9 mouse cellular contexts compared by ENCODE assay signal in the genomic region with DNA sequence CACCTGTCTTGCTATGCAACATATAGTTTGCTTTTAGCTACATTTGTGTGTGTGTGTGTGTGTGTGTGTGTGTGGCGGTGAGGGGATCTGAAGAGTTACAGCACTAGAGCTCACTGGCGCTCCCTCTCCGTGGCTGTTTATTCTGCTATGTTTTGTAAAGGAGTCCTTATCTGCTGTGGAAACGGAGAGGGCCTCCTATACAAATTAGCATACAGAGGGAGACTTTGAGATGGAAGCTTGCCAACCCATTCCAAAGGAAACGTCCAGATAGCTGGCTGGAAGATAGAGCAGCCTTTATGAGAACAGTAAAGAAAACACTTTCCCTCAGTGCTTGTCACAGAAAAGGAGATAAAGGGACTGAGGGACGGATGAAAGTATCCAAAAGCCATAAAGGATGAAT.
A peak's percentile ranks its signal among the peaks of the same experiment; 100 is the strongest.
DNase-seq lines count a peak whose midpoint lies in the region; ATAC-seq lines count a peak whose summit lies in the region.
"Had no signal": no experiment of that assay in that cellular context is flagged by ENCODE, and none has a peak within 500 bp of the region (broad histone marks: within the 10 kb centered on the region; RNA-seq: fewer than 3 reads in every experiment).

No protein-coding gene starts in this region.

- 9% methylated on average over 6 of the region's 6 CpGs for WGBS in heart, embryonic 15.5 days
- 54% methylated on average over 6 of the region's 6 CpGs for WGBS in neural tube, embryonic 11.5 days

- H3K4me3 ChIP-seq in heart, embryonic 15.5 days, result no peak overlapping the region
- H3K4me3 ChIP-seq in neural tube, embryonic 11.5 days (ENCODE audit: low read depth, low read length), result no peak overlapping the region
- H3K4me3 ChIP-seq: liver, embryonic 13.5 days had no signal

- no peak overlapping the region for H3K9ac ChIP-seq in heart, embryonic 15.5 days
- no peak overlapping the region for H3K9ac ChIP-seq in neural tube, embryonic 11.5 days (ENCODE audit: low read length)
- H3K9ac ChIP-seq: liver, embryonic 13.5 days had no signal

- ATAC-seq in heart, embryonic 15.5 days (replicated peaks; ENCODE audit: insufficient number of reproducible peaks, insufficient read depth, low FRiP score, low read depth), result peak; percentile 74
- peak; percentile 31; the same call in 1 of the 2 replicates for ATAC-seq in neural tube, embryonic 11.5 days (ENCODE audit: insufficient read depth, low FRiP score, low TSS enrichment)

- peak overlapping the region; percentile 12; the same call in 1 of the 2 replicates for H3K4me2 ChIP-seq in heart, embryonic 15.5 days
- no peak overlapping the region for H3K4me2 ChIP-seq in neural tube, embryonic 11.5 days (ENCODE audit: low read depth)
- H3K4me2 ChIP-seq: liver, embryonic 13.5 days had no signal

- no peaks in the 10 kb centered on the region for H3K9me3 ChIP-seq in heart, embryonic 15.5 days (replicated peaks)
- H3K9me3 ChIP-seq in neural tube, embryonic 11.5 days (ENCODE audit: control insufficient read depth, low read length), result no peaks in the 10 kb centered on the region
- H3K9me3 ChIP-seq: liver, embryonic 13.5 days had no signal

- H3K4me1 ChIP-seq in heart, embryonic 15.5 days (replicated peaks), result peaks cover 48% of the 10 kb centered on the region
- no peaks in the 10 kb centered on the region; the same call in 1 of the 2 replicates for H3K4me1 ChIP-seq in neural tube, embryonic 11.5 days (ENCODE audit: control insufficient read depth, insufficient read depth, low read length)
- H3K4me1 ChIP-seq: liver, embryonic 13.5 days had no signal

- no peaks in the 10 kb centered on the region for H3K36me3 ChIP-seq in heart, embryonic 15.5 days
- H3K36me3 ChIP-seq in neural tube, embryonic 11.5 days (ENCODE audit: control insufficient read depth, insufficient read depth, low read length), result no peaks in the 10 kb centered on the region
- H3K36me3 ChIP-seq: liver, embryonic 13.5 days had no signal

- no peaks in the 10 kb centered on the region for H3K27me3 ChIP-seq in heart, embryonic 15.5 days
- no peaks in the 10 kb centered on the region for H3K27me3 ChIP-seq in neural tube, embryonic 11.5 days (ENCODE audit: control insufficient read depth, insufficient read depth, low read length)
- H3K27me3 ChIP-seq: liver, embryonic 13.5 days had no signal

- H3K27ac ChIP-seq in heart, embryonic 15.5 days, result peak overlapping the region; percentile 78
- no peak overlapping the region for H3K27ac ChIP-seq in neural tube, embryonic 11.5 days (ENCODE audit: low read depth, low read length)
- H3K27ac ChIP-seq: liver, embryonic 13.5 days had no signal

- DNase-seq in heart, postnatal 14 days, result no peak
- DNase-seq in neural tube, embryonic 11.5 days (ENCODE audit: low spot score), result no peak
- DNase-seq in neural tube, embryonic 10.5 days (ENCODE audit: extremely low spot score, low spot score), result no peak
- peak; percentile 66 for DNase-seq in lung, postnatal 10 days
- no peak for DNase-seq in natural killer cell, adult 2 months (ENCODE audit: low spot score in 2 of 2)
- no peak for DNase-seq in left cerebral cortex, adult 8-10 months (ENCODE audit: low spot score in 2 of 2)
- DNase-seq: liver, embryonic 13.5 days; thymus, postnatal 14 days had no signal

- intact Hi-C loops in heart, postnatal 14 days (cut with DNase I), result no loop called here
